ENCODE assay signal across 12 mouse cellular contexts in genomic region chr9:44724665-44725064, GRCm38 (mm10). TPM values are rescaled to one million over a fixed set of nuclear protein-coding genes. Genes with fewer than 3 reads are reported as not detected.
A peak's percentile ranks its signal among the peaks of the same experiment; 100 is the strongest.
DNase-seq lines count a peak whose midpoint lies in the region; ATAC-seq lines count a peak whose summit lies in the region.
"Had no signal": no experiment of that assay in that cellular context is flagged by ENCODE, and none has a peak within 500 bp of the region (broad histone marks: within the 10 kb centered on the region; RNA-seq: fewer than 3 reads in every experiment).

No protein-coding gene starts in this region.

- peaks cover 81% of the 10 kb centered on the region for H3K4me1 ChIP-seq in heart, embryonic 10.5 days
- H3K4me1 ChIP-seq in forebrain, embryonic 15.5 days = peaks cover 57% of the 10 kb centered on the region
- H3K4me1 ChIP-seq in midbrain, embryonic 14.5 days (ENCODE audit: control insufficient read depth, insufficient read depth, low read length) = peaks cover 52% of the 10 kb centered on the region

- no peak for DNase-seq in heart, embryonic 10.5 days (ENCODE audit: low spot score)
- DNase-seq in heart, postnatal 25 days (ENCODE audit: low spot score) = no peak
- peak; percentile 61 for DNase-seq in MN1 (ENCODE audit: low spot score)
- no peak for DNase-seq in midbrain, embryonic 14.5 days
- DNase-seq in adrenal gland, postnatal 10 days = no peak
- DNase-seq in adrenal gland, postnatal 36 days = no peak

- H3K27ac ChIP-seq in heart, embryonic 10.5 days = peak overlapping the region; percentile 23; the same call in 1 of the 2 replicates
- H3K27ac ChIP-seq in forebrain, embryonic 15.5 days (replicated peaks) = peak overlapping the region; percentile 78
- peak overlapping the region; percentile 37; the same call in 1 of the 2 replicates for H3K27ac ChIP-seq in midbrain, embryonic 14.5 days (replicated peaks; ENCODE audit: low read depth, low read length)
- H3K27ac ChIP-seq: liver, embryonic 14.5 days had no signal

- no peak for ATAC-seq in forebrain, embryonic 15.5 days (replicated peaks)
- ATAC-seq in midbrain, embryonic 14.5 days (ENCODE audit: low FRiP score, low TSS enrichment) = no peak
- ATAC-seq in megakaryocyte-erythroid progenitor cell, adult 5-6 weeks (replicated peaks; ENCODE audit: low FRiP score, low TSS enrichment, poor library complexity, severe bottlenecking) = no peak

- intact Hi-C loops in heart, postnatal 25 days (cut with DNase I) = loop anchor here (5.0 kb wide), 1 partner anchor 43 kb away; the partner anchor contains the start of genes Arcn1 and Ift46

- H3K4me2 ChIP-seq in forebrain, embryonic 15.5 days (replicated peaks) = no peak overlapping the region
- H3K4me2 ChIP-seq in midbrain, embryonic 14.5 days (ENCODE audit: low read length) = no peak overlapping the region

- no peaks in the 10 kb centered on the region for H3K9me3 ChIP-seq in heart, embryonic 10.5 days
- H3K9me3 ChIP-seq in forebrain, embryonic 15.5 days = no peaks in the 10 kb centered on the region
- H3K9me3 ChIP-seq in midbrain, embryonic 14.5 days (ENCODE audit: control insufficient read depth, low read length) = no peaks in the 10 kb centered on the region

- no peak overlapping the region for H3K9ac ChIP-seq in forebrain, embryonic 15.5 days (replicated peaks)
- H3K9ac ChIP-seq in midbrain, embryonic 14.5 days (replicated peaks; ENCODE audit: low read length) = no peak overlapping the region
- H3K9ac ChIP-seq: liver, embryonic 14.5 days had no signal

- H3K4me3 ChIP-seq in heart, embryonic 10.5 days = no peak overlapping the region
- no peak overlapping the region for H3K4me3 ChIP-seq in forebrain, embryonic 15.5 days
- no peak overlapping the region for H3K4me3 ChIP-seq in midbrain, embryonic 14.5 days (replicated peaks; ENCODE audit: low read depth, low read length)
- H3K4me3 ChIP-seq: erythroblast, embryonic 14.5 days had no signal

- H3K36me3 ChIP-seq in heart, embryonic 10.5 days = 0 out of 2 replicates have a peak, but pooled peaks cover 11% of the 10 kb centered on the region
- H3K36me3 ChIP-seq in forebrain, embryonic 15.5 days = no peaks in the 10 kb centered on the region
- H3K36me3 ChIP-seq in midbrain, embryonic 14.5 days (ENCODE audit: control insufficient read depth, insufficient read depth, low read length) = no peaks in the 10 kb centered on the region

- WGBS in heart, embryonic 10.5 days = 56% methylated on average over 2 of the region's 2 CpGs
- WGBS in forebrain, embryonic 15.5 days = 55% methylated on average over 2 of the region's 2 CpGs
- 28% methylated on average over 2 of the region's 2 CpGs for WGBS in midbrain, embryonic 14.5 days

- no peaks in the 10 kb centered on the region for H3K27me3 ChIP-seq in heart, embryonic 10.5 days (ENCODE audit: insufficient read depth, poor library complexity, severe bottlenecking)
- H3K27me3 ChIP-seq in forebrain, embryonic 15.5 days = no peaks in the 10 kb centered on the region
- H3K27me3 ChIP-seq in midbrain, embryonic 14.5 days (ENCODE audit: control insufficient read depth, insufficient read depth, low read length) = no peaks in the 10 kb centered on the region

RNA-seq across cellular contexts. Expression of gene Phldb1, which starts 10.3 kb away (rescaled TPM):
- polyA plus RNA-seq in heart, embryonic 10.5 days (2016; fragmentation: Nextera tagmentation; extraction: Ambion mirVana) = 29.1 and 34.7 TPM in 2 replicates
- total RNA-seq in heart, postnatal 25 days (2021) = 100 to 1,000 TPM; 115 to 121 TPM
- polyA plus RNA-seq in forebrain, embryonic 15.5 days (2015; fragmentation: Nextera tagmentation; extraction: Ambion mirVana) = 46.4 and 50.0 TPM in 2 replicates
- 46.7 and 51.1 TPM in 2 replicates for polyA plus RNA-seq in midbrain, embryonic 14.5 days (2014; fragmentation: Nextera tagmentation; extraction: Ambion mirVana)
- 10 to 100 TPM; 54.5 to 63.9 TPM for total RNA-seq in adrenal gland, postnatal 10 days (2021)
- 3.7 and 5.3 TPM in 2 replicates for total RNA-seq in megakaryocyte-erythroid progenitor cell, adult 5-6 weeks (2014; fragmentation: Nextera tagmentation)
- 1.6 and 14.1 TPM in 2 replicates for total RNA-seq in megakaryocyte-erythroid progenitor cell, adult 5-6 weeks (2017)
- 10 to 100 TPM; 41.2 to 48.9 TPM for total RNA-seq in adrenal gland, postnatal 36 days (2021)

RNA-seq across cellular contexts. Expression of gene Arcn1, which starts 43.0 kb away (rescaled TPM):
- polyA plus RNA-seq in heart, embryonic 10.5 days (2016; fragmentation: Nextera tagmentation; extraction: Ambion mirVana) = 159 and 167 TPM in 2 replicates
- 10 to 100 TPM; 85.4 to 85.5 TPM for total RNA-seq in heart, postnatal 25 days (2021)
- polyA plus RNA-seq in forebrain, embryonic 15.5 days (2015; fragmentation: Nextera tagmentation; extraction: Ambion mirVana) = 134 and 139 TPM in 2 replicates
- 99.8 and 160 TPM in 2 replicates for polyA plus RNA-seq in midbrain, embryonic 14.5 days (2014; fragmentation: Nextera tagmentation; extraction: Ambion mirVana)
- 100 to 1,000 TPM; 138 to 150 TPM for total RNA-seq in adrenal gland, postnatal 10 days (2021)
- 111 and 119 TPM in 2 replicates for total RNA-seq in megakaryocyte-erythroid progenitor cell, adult 5-6 weeks (2014; fragmentation: Nextera tagmentation)
- total RNA-seq in megakaryocyte-erythroid progenitor cell, adult 5-6 weeks (2017) = 177 and 182 TPM in 2 replicates
- 100 to 1,000 TPM; 173 to 185 TPM for total RNA-seq in adrenal gland, postnatal 36 days (2021)

RNA-seq across cellular contexts. Expression of gene Ift46, which starts 43.0 kb away (rescaled TPM):
- 77.2 and 84.8 TPM in 2 replicates for polyA plus RNA-seq in heart, embryonic 10.5 days (2016; fragmentation: Nextera tagmentation; extraction: Ambion mirVana)
- total RNA-seq in heart, postnatal 25 days (2021) = 10 to 100 TPM; 32.0 to 39.5 TPM
- 174 and 179 TPM in 2 replicates for polyA plus RNA-seq in forebrain, embryonic 15.5 days (2015; fragmentation: Nextera tagmentation; extraction: Ambion mirVana)
- 187 and 211 TPM in 2 replicates for polyA plus RNA-seq in midbrain, embryonic 14.5 days (2014; fragmentation: Nextera tagmentation; extraction: Ambion mirVana)
- total RNA-seq in adrenal gland, postnatal 10 days (2021) = 10 to 100 TPM; 73.0 to 87.7 TPM
- total RNA-seq in megakaryocyte-erythroid progenitor cell, adult 5-6 weeks (2014; fragmentation: Nextera tagmentation) = 27.7 and 31.3 TPM in 2 replicates
- 24.1 and 28.7 TPM in 2 replicates for total RNA-seq in megakaryocyte-erythroid progenitor cell, adult 5-6 weeks (2017)
- 10 to 100 TPM; 68.9 to 97.6 TPM for total RNA-seq in adrenal gland, postnatal 36 days (2021)

RNA-seq across cellular contexts. Expression of gene Treh, which starts 51.6 kb away (rescaled TPM):
- polyA plus RNA-seq in heart, embryonic 10.5 days (2016; fragmentation: Nextera tagmentation; extraction: Ambion mirVana) = not detected in 2 replicates
- not detected for total RNA-seq in heart, postnatal 25 days (2021)
- not detected in 2 replicates for polyA plus RNA-seq in forebrain, embryonic 15.5 days (2015; fragmentation: Nextera tagmentation; extraction: Ambion mirVana)
- polyA plus RNA-seq in midbrain, embryonic 14.5 days (2014; fragmentation: Nextera tagmentation; extraction: Ambion mirVana) = not detected in 2 replicates
- total RNA-seq in adrenal gland, postnatal 10 days (2021) = not detected
- not detected in 2 replicates for total RNA-seq in megakaryocyte-erythroid progenitor cell, adult 5-6 weeks (2014; fragmentation: Nextera tagmentation)
- not detected in 2 replicates for total RNA-seq in megakaryocyte-erythroid progenitor cell, adult 5-6 weeks (2017)
- total RNA-seq in adrenal gland, postnatal 36 days (2021) = not detected
- total RNA-seq: gastrocnemius, postnatal 36 days had no signal
- polyA plus RNA-seq: erythroblast, embryonic 14.5 days; intestine, embryonic 14.5 days; liver, embryonic 14.5 days had no signal

Comparison
In these comparisons a context has a peak if more than half of its experiments do, and no peak if none do; other contexts are left out.
1. H3K27ac ChIP-seq: peak in every context shown above with its lines; median percentile 78 in forebrain, embryonic 15.5 days; 37 in midbrain, embryonic 14.5 days; 23 in heart, embryonic 10.5 days.